Mouse (Mus musculus) left cerebral cortex, postnatal 10 days (tissue): Measurements from ENCODE around the gene Pex26. TPM values are rescaled to one million over a fixed set of nuclear protein-coding genes. Genes with fewer than 3 reads are reported as not detected.
A peak's percentile ranks its signal among the peaks of the same experiment; 100 is the strongest.

Source experiments
- DNase-seq, 2 experiments: peaks; one replicate each; pipeline ENCODE4 v3.0.0; 2021 to 2022; ENCODE audit warnings: low spot score in 2 of 2, mixed read lengths in 1 of 2; ENCODE audit errors: extremely low spot score in 1 of 2
- intact Hi-C: fragments of 180-260 bp; cut with DNase I; formaldehyde crosslinking; loops from one replicate; pipeline ENCODE4 v1.15.1; 2025
- total RNA-seq, 2 experiments: library from RNA; stranded (reverse); gene quantifications; 2 replicates each; pipeline ENCODE4 v1.2.3; 2021

The Pex26 gene
- total RNA-seq, 2 experiments from 2014 or later: 13.9 to 15.1 TPM

- no peak for DNase-seq
- intact Hi-C loops: no loop called here
These were observed 36.7 kb downstream of the Pex26 start for GRCm38 (mm10) chr6:121220181-121220580.

DNA sequence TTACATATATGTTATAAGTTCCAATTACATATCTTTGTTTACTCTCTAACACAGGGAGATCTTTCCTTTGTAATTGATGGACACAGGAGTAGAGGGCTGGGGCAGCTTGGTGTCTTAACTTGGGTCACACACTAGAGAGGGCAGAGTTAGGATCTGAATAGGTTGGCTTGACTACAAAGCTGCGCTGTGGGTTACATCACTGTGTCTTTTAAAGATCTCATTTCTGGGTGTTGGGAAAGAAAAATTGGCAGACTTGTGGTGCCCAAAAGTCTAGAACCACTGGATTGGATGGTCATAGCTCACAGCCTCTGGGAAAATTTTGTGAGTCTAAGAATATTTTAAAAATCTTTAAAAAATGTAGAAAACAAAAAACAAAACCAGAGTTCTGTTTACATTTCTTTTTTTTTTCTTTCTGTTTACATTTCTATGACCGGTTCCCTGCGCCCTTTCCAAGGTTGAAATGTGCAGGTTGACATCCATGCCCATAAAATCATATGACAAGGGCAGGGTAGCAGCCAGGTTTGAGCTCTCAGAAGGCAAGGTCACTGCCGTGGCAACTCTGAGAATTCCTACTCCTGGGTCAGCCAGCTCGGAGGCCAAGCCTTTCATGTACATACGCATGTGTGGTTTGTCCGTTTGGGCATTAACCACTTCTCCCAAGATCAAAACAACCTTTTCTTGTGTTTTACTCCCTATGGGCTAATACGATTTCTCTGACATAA lies 38.6 kb downstream of the Pex26 start:
- no peak for DNase-seq
- intact Hi-C loops: no loop called here

DNA sequence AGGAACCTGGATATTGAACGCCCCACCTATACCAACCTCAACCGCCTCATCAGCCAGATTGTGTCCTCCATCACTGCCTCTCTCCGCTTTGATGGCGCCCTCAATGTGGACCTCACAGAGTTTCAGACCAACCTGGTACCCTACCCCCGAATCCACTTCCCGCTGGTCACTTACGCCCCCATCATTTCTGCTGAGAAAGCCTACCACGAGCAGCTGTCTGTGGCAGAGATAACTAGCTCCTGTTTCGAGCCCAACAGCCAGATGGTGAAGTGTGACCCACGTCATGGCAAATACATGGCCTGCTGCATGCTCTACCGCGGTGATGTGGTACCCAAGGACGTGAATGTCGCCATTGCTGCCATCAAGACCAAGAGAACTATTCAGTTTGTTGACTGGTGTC lies 39.5 kb downstream of the Pex26 start:
- intact Hi-C loops: no loop called here
- no peak for DNase-seq

GRCm38 (mm10) chr6:121224067-121224466 lies 40.6 kb downstream of the Pex26 start:
- DNase-seq: no peak
- intact Hi-C loops: no loop called here

GRCm38 (mm10) chr6:121224993-121225392 lies 41.5 kb downstream of the Pex26 start:
- no peak for DNase-seq
- intact Hi-C loops: no loop called here

DNA sequence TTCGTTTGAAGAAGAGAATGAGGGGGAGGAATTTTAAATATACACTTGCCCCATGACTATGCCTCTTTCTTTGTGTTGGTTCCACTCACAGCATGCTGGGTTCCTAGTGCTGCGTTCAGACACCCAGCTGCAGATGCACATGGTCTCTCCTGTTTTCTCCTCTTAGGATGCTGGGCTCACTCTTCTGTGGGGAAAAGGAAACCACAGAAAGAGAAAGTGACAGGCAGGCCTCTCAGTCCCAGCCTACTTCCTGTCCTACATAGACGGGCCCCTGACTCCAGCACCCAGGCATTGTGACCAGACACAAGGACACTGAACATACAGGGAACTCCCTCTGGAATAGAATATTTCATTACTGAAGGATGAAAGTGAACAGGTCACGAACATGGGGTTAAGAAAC lies 42.6 kb downstream of the Pex26 start:
- intact Hi-C loops: no loop called here
- no peak for DNase-seq

GRCm38 (mm10) chr6:121226744-121227143 lies 43.3 kb downstream of the Pex26 start:
- DNase-seq: no peak
- intact Hi-C loops: no loop called here

DNA sequence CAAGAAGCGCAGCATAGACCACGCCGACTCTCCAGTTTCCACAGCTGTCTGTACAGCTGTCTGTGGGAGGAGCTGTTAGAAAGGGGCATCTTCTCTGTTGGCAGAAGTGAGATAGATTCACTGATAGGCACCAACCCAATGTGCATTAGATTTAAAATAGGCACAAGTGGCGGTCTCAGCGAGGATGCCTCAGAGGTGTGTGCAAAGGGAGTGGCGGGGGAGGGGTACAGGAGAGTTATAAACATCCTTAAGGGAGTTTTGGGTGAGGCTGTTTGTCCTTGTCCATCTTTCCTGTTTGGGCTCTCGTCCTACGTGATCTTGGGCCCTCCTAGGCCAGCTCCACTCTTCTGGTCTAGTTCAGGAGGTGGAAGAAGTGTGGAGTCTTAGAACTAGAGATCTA lies 45.0 kb downstream of the Pex26 start:
- intact Hi-C loops: no loop called here
- no peak for DNase-seq

- intact Hi-C loops: no loop called here
- DNase-seq: no peak
These were observed 49.2 kb downstream of the Pex26 start for GRCm38 (mm10) chr6:121232652-121233051.

GRCm38 (mm10) chr6:121236386-121236785 lies 52.9 kb downstream of the Pex26 start:
- intact Hi-C loops: no loop called here
- no peak for DNase-seq

- intact Hi-C loops: no loop called here
These were observed 54.7 kb downstream of the Pex26 start for GRCm38 (mm10) chr6:121238209-121238608.

DNA sequence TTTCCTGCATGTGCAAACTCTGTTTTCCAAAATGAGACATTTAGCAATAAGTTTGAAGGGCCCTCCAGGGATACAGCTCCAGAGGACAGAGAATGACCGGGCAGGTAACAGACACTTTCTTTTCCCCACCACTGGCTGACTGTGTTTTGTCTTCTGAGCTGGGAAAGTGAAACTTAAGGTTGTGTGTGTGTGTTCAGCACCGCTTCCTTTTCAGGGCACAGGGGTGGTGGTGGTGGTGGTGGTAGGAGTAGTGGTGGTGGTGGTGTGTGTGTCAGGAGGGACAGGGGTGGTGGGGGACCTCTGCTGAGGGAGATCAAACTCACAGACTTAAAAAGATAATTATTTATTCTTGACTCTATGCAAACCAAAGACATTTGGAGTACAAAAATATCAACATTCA lies 58.3 kb downstream of the Pex26 start:
- no peak for DNase-seq
- intact Hi-C loops: no loop called here

More at GRCm38 (mm10) chr6:121238209-121238608, 54.7 kb downstream of the Pex26 start:
- DNase-seq: no peak

DNA sequence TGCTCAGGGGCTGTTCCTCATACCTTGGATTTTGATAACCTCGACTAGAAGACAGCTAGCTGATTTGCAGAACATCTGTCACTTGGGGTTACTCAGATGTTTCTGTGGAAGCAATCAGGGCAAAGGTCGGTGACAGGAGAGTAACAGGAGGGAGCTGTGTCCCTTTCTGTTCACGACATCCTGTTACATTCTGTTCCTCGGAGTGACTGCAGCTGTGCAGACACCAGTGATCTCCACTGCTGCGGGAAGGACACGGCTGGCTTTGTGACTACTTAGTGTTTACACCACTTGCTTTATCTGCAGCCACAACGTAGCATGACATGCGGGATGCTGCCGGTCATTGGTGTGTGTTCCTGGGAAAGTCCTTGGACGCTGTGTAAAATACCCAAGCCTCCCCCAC lies 59.7 kb downstream of the Pex26 start:
- no peak for DNase-seq
- intact Hi-C loops: no loop called here

- intact Hi-C loops: no loop called here
- peak; percentile 51 to 91 for DNase-seq
These were observed 61.9 kb downstream of the Pex26 start, which contains the start of gene Usp18 for GRCm38 (mm10) chr6:121245127-121246036. Usp18 (plus strand) TSS chr6:121245906.

GRCm38 (mm10) chr6:121246037-121246361 lies 62.5 kb downstream of the Pex26 start:
- DNase-seq: no peak
- intact Hi-C loops: no loop called here

Other genes starting within 250 kb of the Pex26 start
- gene Mical3, start 52.7 kb upstream of the Pex26 start, total RNA-seq: 100 to 1,000 TPM; 110 to 111 TPM
- gene Tuba8, start 27.0 kb downstream of the Pex26 start, total RNA-seq: 1 to 10 TPM; 2.8 TPM
- gene Usp18, start 62.2 kb downstream of the Pex26 start, total RNA-seq: under 1 TPM in 1 of 2 experiments, not detected in 1; 0.19 TPM
- gene Slc6a13, start 116.6 kb downstream of the Pex26 start, total RNA-seq: 10 to 100 TPM; 14.5 to 17.8 TPM
- gene Slc6a12, start 159.4 kb downstream of the Pex26 start, total RNA-seq: 1 to 10 TPM; 1.5 to 1.7 TPM